Mouse (Mus musculus) kidney, postnatal 0 days (tissue): Measurements from ENCODE around the gene Dclk1. TPM values are rescaled to one million over a fixed set of nuclear protein-coding genes. Genes with fewer than 3 reads are reported as not detected.
A peak's percentile ranks its signal among the peaks of the same experiment; 100 is the strongest.

Source experiments
- ATAC-seq: fragments of 200-750 bp; cut with Nextera tagmentation; replicated peaks from 2 replicates; pipeline ENCODE4 v1.8.0; 2017; ENCODE audit warnings: low read depth, moderate number of reproducible peaks, moderate TSS enrichment, moderate library complexity; ENCODE audit not compliant: low FRiP score
- DNase-seq: peaks from one replicate; pipeline ENCODE4 v3.0.0-alpha.2; 2016; ENCODE audit warnings: low spot score
- H3K27ac ChIP-seq: fragments of 300-500 bp; sonication (generic); 2 replicates; pipeline ENCODE4 v1.5.1; 2014; ENCODE audit warnings: mild to moderate bottlenecking
- H3K27me3 ChIP-seq: fragments of 300-500 bp; sonication (generic); 2 replicates; pipeline ENCODE4 v1.6.1; 2014; ENCODE audit warnings: low read length, mixed read lengths; ENCODE audit not compliant: insufficient read depth
- H3K36me3 ChIP-seq: fragments of 300-500 bp; sonication (generic); 2 replicates; pipeline ENCODE4 v1.6.1; 2014; ENCODE audit warnings: low read length, mixed read lengths; ENCODE audit not compliant: insufficient read depth
- H3K4me1 ChIP-seq: fragments of 300-500 bp; sonication (generic); replicated peaks from 2 replicates; pipeline ENCODE4 v1.6.1; 2014; ENCODE audit warnings: antibody characterized with exemption, low read length, mixed read lengths; ENCODE audit not compliant: insufficient read depth
- H3K4me2 ChIP-seq: fragments of 300-500 bp; sonication (generic); 2 replicates; pipeline ENCODE4 v1.6.1; 2014; ENCODE audit warnings: mild to moderate bottlenecking, low read length, moderate library complexity, mixed read lengths
- H3K4me3 ChIP-seq: fragments of 300-500 bp; sonication (generic); replicated peaks from 2 replicates; pipeline ENCODE4 v1.5.1; 2014; ENCODE audit warnings: low read depth, low read length
- H3K9ac ChIP-seq: fragments of 300-500 bp; sonication (generic); 2 replicates; pipeline ENCODE4 v1.6.1; 2014; ENCODE audit warnings: low read depth, low read length
- H3K9me3 ChIP-seq: fragments of 300-500 bp; sonication (generic); replicated peaks from 2 replicates; pipeline ENCODE4 v1.6.1; 2016; ENCODE audit warnings: low read length, inconsistent platforms, mixed read lengths
- CTCF ChIP-seq: IDR thresholded peaks from 2 replicates; pipeline ENCODE4 v1.5.1; 2016; ENCODE audit warnings: antibody characterized with exemption, low read depth, mild to moderate bottlenecking, moderate library complexity
- WGBS: fragments of 180-500 bp; shearing (Covaris S2); extraction: QIAGEN DNeasy Blood & Tissue Kit; methylation state at CpG from one replicate; pipeline ENCODE4 v1.1.7; 2014; 5-methylcytosine and 5-hydroxymethylcytosine counted together
- polyA plus RNA-seq: library from polyadenylated mRNA; unstranded; fragments of >200 nt; fragmentation: Nextera tagmentation; extraction: Ambion mirVana; gene quantifications from 2 replicates; pipeline ENCODE4 v1.2.1, GENCODE M21; 2015

Dclk1 gene
- polyA plus RNA-seq, 1 experiment from 2014 or later: 18.3 TPM

GRCm38 (mm10) chr3:55358486-55358885 is 116.3 kb downstream of the Dclk1 start:
- H3K4me1 ChIP-seq: no peaks in the 10 kb centered on the region; the same call in 1 of the 2 replicates
- no peaks in the 10 kb centered on the region for H3K9me3 ChIP-seq
- H3K36me3 ChIP-seq: no peaks in the 10 kb centered on the region
- no peaks in the 10 kb centered on the region for H3K27me3 ChIP-seq
- no peak overlapping the region for H3K27ac ChIP-seq
- no peak overlapping the region for H3K4me3 ChIP-seq
- no peak overlapping the region for H3K9ac ChIP-seq
- TF ChIP-seq CTCF: no peak
- H3K4me2 ChIP-seq: no peak overlapping the region
- WGBS: 87% methylated on average over 8 of the region's 8 CpGs
- DNase-seq (no peak), ATAC-seq (no peak)

GRCm38 (mm10) chr3:55360836-55361235 is 118.7 kb downstream of the Dclk1 start:
- DNase-seq (no peak), ATAC-seq (no peak)
- Histone ChIP-seq H3K4me3 (no peak overlapping the region), H3K9me3 (no peaks in the 10 kb centered on the region), H3K27me3 (no peaks in the 10 kb centered on the region), H3K36me3 (no peaks in the 10 kb centered on the region), H3K27ac (no peak overlapping the region), H3K4me1 (no peaks in the 10 kb centered on the region), H3K9ac (no peak overlapping the region), H3K4me2 (no peak overlapping the region)
- no peak for TF ChIP-seq CTCF
- WGBS: 91% methylated on average over 3 of the region's 3 CpGs

GRCm38 (mm10) chr3:55367166-55367565 is 125.0 kb downstream of the Dclk1 start:
- Histone ChIP-seq H3K9me3 (no peaks in the 10 kb centered on the region), H3K4me2 (no peak overlapping the region), H3K4me3 (no peak overlapping the region), H3K9ac (no peak overlapping the region), H3K4me1 (no peaks in the 10 kb centered on the region), H3K36me3 (no peaks in the 10 kb centered on the region), H3K27me3 (no peaks in the 10 kb centered on the region), H3K27ac (no peak overlapping the region)
- ATAC-seq (no peak), DNase-seq (no peak)
- WGBS: 93% methylated on average over 8 of the region's 8 CpGs
- no peak for TF ChIP-seq CTCF

GRCm38 (mm10) chr3:55369156-55369555 is 127.0 kb downstream of the Dclk1 start:
- TF ChIP-seq CTCF: no peak
- Histone ChIP-seq H3K27me3 (no peaks in the 10 kb centered on the region), H3K4me1 (no peaks in the 10 kb centered on the region), H3K36me3 (no peaks in the 10 kb centered on the region), H3K9ac (no peak overlapping the region), H3K27ac (no peak overlapping the region), H3K4me2 (no peak overlapping the region), H3K4me3 (no peak overlapping the region), H3K9me3 (no peaks in the 10 kb centered on the region)
- no peak for DNase-seq
- no peak for ATAC-seq
- 66% methylated on average over 7 of the region's 7 CpGs for WGBS

GRCm38 (mm10) chr3:55373689-55374088 is 131.5 kb downstream of the Dclk1 start:
- Histone ChIP-seq H3K4me2 (peak overlapping the region; percentile 54), H3K4me3 (0 out of 2 replicates have a peak overlapping the region, but pooled peaks have one; percentile 20), H3K27ac (no peak overlapping the region), H3K4me1 (no peaks in the 10 kb centered on the region), H3K27me3 (no peaks in the 10 kb centered on the region), H3K36me3 (no peaks in the 10 kb centered on the region), H3K9ac (no peak overlapping the region), H3K9me3 (no peaks in the 10 kb centered on the region)
- peak; percentile 69 for ATAC-seq
- WGBS: 4% methylated on average over 11 of the region's 11 CpGs
- peak; percentile 91 for DNase-seq
- TF ChIP-seq CTCF: peak; percentile 75

- Histone ChIP-seq H3K36me3 (no peaks in the 10 kb centered on the region), H3K27me3 (no peaks in the 10 kb centered on the region), H3K9me3 (no peaks in the 10 kb centered on the region), H3K4me1 (no peaks in the 10 kb centered on the region), H3K27ac (no peak overlapping the region), H3K9ac (no peak overlapping the region), H3K4me2 (no peak overlapping the region), H3K4me3 (no peak overlapping the region)
- TF ChIP-seq CTCF: no peak
- 97% methylated on average over 6 of the region's 6 CpGs for WGBS
- no peak for ATAC-seq
- DNase-seq: no peak
These were observed 136.4 kb downstream of the Dclk1 start for GRCm38 (mm10) chr3:55378591-55378990.

GRCm38 (mm10) chr3:55380471-55380870 is 138.3 kb downstream of the Dclk1 start:
- TF ChIP-seq CTCF: no peak
- ATAC-seq: no peak
- H3K4me3 ChIP-seq: no peak overlapping the region
- H3K9me3 ChIP-seq: no peaks in the 10 kb centered on the region
- H3K27me3 ChIP-seq: no peaks in the 10 kb centered on the region
- no peak overlapping the region for H3K4me2 ChIP-seq
- DNase-seq: no peak
- no peaks in the 10 kb centered on the region for H3K36me3 ChIP-seq
- H3K4me1 ChIP-seq: no peaks in the 10 kb centered on the region
- WGBS: 34% methylated on average over 9 of the region's 9 CpGs
- H3K27ac ChIP-seq: no peak overlapping the region
- H3K9ac ChIP-seq: no peak overlapping the region
